Mouse (Mus musculus) cerebellum, adult 2 months (tissue): ENCODE measurements at regions not wholly inside any gene's neighbourhood (a gene's known extent, or its start where the extent isn't known, plus 50 kb on each side); places are given as distances from the start of the nearest gene placed in this dataset.
"Not testable (repeated sequence)": the region's sequence is repeated elsewhere in the genome, so short reads cannot be mapped to it uniquely, and the experiment has no call there.

Experiments used
- DNase-seq, 2 experiments: peaks; one replicate each; pipeline ENCODE4 v3.0.0; 2021
- H3K27ac ChIP-seq: fragments of 200-500 bp; 2 replicates; pipeline ENCODE4 v1.5.1; 2012; ENCODE audit warnings: low read length, control low read depth, inconsistent platforms; ENCODE audit not compliant: insufficient read depth
- H3K27me3 ChIP-seq: fragments of 200-500 bp; 2 replicates; pipeline ENCODE4 v1.6.1; 2012; ENCODE audit warnings: inconsistent platforms, mild to moderate bottlenecking, low read length, moderate library complexity; ENCODE audit not compliant: control insufficient read depth, insufficient read depth
- H3K4me1 ChIP-seq: fragments of 200-500 bp; 2 replicates; pipeline ENCODE4 v1.6.1; 2011; ENCODE audit warnings: low read length; ENCODE audit not compliant: control insufficient read depth, insufficient read depth
- H3K4me3 ChIP-seq: fragments of 200-500 bp; replicated peaks from 2 replicates; pipeline ENCODE3; 2011; ENCODE audit warnings: mild to moderate bottlenecking, low read depth, low read length, control low read depth; ENCODE audit not compliant: insufficient read depth
- CTCF ChIP-seq: fragments of 200-500 bp; IDR thresholded peaks from 2 replicates; pipeline ENCODE4 v1.5.1; 2011; ENCODE audit warnings: low read depth, mild to moderate bottlenecking, control low read depth, low read length, moderate library complexity, borderline replicate concordance; ENCODE audit not compliant: insufficient read depth
- POLR2A ChIP-seq: fragments of 200-500 bp; IDR thresholded peaks from 2 replicates; pipeline ENCODE4 v1.6.1; 2011; ENCODE audit warnings: low read length, control low read depth, borderline replicate concordance; ENCODE audit not compliant: insufficient read depth
- WGBS: fragments of 180-500 bp; shearing (Covaris S2); methylation state at CpG from one replicate; pipeline ENCODE4 v1.1.7; 2018; 5-methylcytosine and 5-hydroxymethylcytosine counted together

- WGBS = 17% methylated on average over 2 of the region's 2 CpGs
- TF ChIP-seq CTCF (no peak), POLR2A (no peak)
- H3K4me3 ChIP-seq = no peak overlapping the region
- no peak for DNase-seq
- H3K4me1 ChIP-seq = no peaks in the 10 kb centered on the region
- no peak overlapping the region for H3K27ac ChIP-seq
- H3K27me3 ChIP-seq = no peaks in the 10 kb centered on the region
Measured at GRCm38 (mm10) chr7:125155291-125155690, 289.2 kb upstream of the Kdm8 start.

- peak; percentile 13 to 16 for DNase-seq
- H3K4me3 ChIP-seq = no peak overlapping the region
- WGBS = 13% methylated on average over 19 of the region's 19 CpGs
- H3K27me3 ChIP-seq = no peaks in the 10 kb centered on the region
- H3K4me1 ChIP-seq = no peaks in the 10 kb centered on the region
- no peak for TF ChIP-seq CTCF
- no peak for TF ChIP-seq POLR2A
- H3K27ac ChIP-seq = no peak overlapping the region
Measured at GRCm38 (mm10) chr7:125166881-125167351, 277.6 kb upstream of the Kdm8 start.

- TF ChIP-seq POLR2A (no peak), CTCF (no peak)
- no peak overlapping the region for H3K4me3 ChIP-seq
- H3K27ac ChIP-seq = no peak overlapping the region
- no peaks in the 10 kb centered on the region for H3K27me3 ChIP-seq
- no peak for DNase-seq
- 45% methylated on average over 4 of the region's 4 CpGs for WGBS
- no peaks in the 10 kb centered on the region for H3K4me1 ChIP-seq
Measured at GRCm38 (mm10) chr7:125167666-125168065, 276.8 kb upstream of the Kdm8 start.

GRCm38 (mm10) chr7:125181548-125181947 lies 262.9 kb upstream of the Kdm8 start:
- peak; percentile 5 to 23 for DNase-seq
- WGBS = 68% methylated on average over 3 of the region's 3 CpGs
- Histone ChIP-seq H3K27me3 (no peaks in the 10 kb centered on the region), H3K4me1 (no peaks in the 10 kb centered on the region), H3K27ac (no peak overlapping the region), H3K4me3 (no peak overlapping the region)
- TF ChIP-seq CTCF (peak; percentile 64), POLR2A (no peak)

- DNase-seq = no peak
- WGBS = 78% methylated on average over 4 of the region's 4 CpGs
Measured at GRCm38 (mm10) chr7:125182266-125182665, 262.2 kb upstream of the Kdm8 start.

GRCm38 (mm10) chr7:125183011-125183410 lies 261.5 kb upstream of the Kdm8 start:
- H3K4me1 ChIP-seq, H3K27ac ChIP-seq, H3K27me3 ChIP-seq, H3K4me3 ChIP-seq, DNase-seq: not testable (repeated sequence)
- WGBS = 79% methylated on average over 4 of the region's 4 CpGs

More at GRCm38 (mm10) chr7:125182266-125182665, 262.2 kb upstream of the Kdm8 start:
- Histone ChIP-seq H3K27me3 (no peaks in the 10 kb centered on the region), H3K4me1 (no peaks in the 10 kb centered on the region), H3K27ac (no peak overlapping the region), H3K4me3 (no peak overlapping the region)
- TF ChIP-seq CTCF = no peak
- no peak for TF ChIP-seq POLR2A

GRCm38 (mm10) chr7:125185037-125185679 lies 259.3 kb upstream of the Kdm8 start:
- no peaks in the 10 kb centered on the region for H3K4me1 ChIP-seq
- H3K27me3 ChIP-seq = no peaks in the 10 kb centered on the region
- TF ChIP-seq POLR2A (no peak), CTCF (no peak)
- H3K27ac ChIP-seq = no peak overlapping the region
- DNase-seq = no peak
- no peak overlapping the region for H3K4me3 ChIP-seq
- WGBS = 80% methylated on average over 13 of the region's 13 CpGs

- 52% methylated on average over 10 of the region's 10 CpGs for WGBS
- H3K27me3 ChIP-seq = no peaks in the 10 kb centered on the region
- no peaks in the 10 kb centered on the region for H3K4me1 ChIP-seq
- DNase-seq = no peak
- H3K4me3 ChIP-seq = no peak overlapping the region
- H3K27ac ChIP-seq = no peak overlapping the region
- TF ChIP-seq POLR2A (no peak), CTCF (no peak)
Measured at GRCm38 (mm10) chr7:125187011-125187740, 257.3 kb upstream of the Kdm8 start.
